Mouse (Mus musculus) cerebellum, adult (tissue): ENCODE results near the gene Id4.
A peak's percentile ranks its signal among the peaks of the same experiment; 100 is the strongest.

Source experiments
- ATAC-seq: cut with Nextera tagmentation; 2 replicates; pipeline ENCODE4 v1.9.2; 2017; ENCODE audit warnings: mild to moderate bottlenecking, moderate library complexity, mixed read lengths; ENCODE audit not compliant: insufficient number of reproducible peaks, low FRiP score, low TSS enrichment

The Id4 gene

GRCm38 (mm10) chr13:48260690-48261278 is at the start of gene Id4:
Gene Id4 (plus strand): TSS chr13:48261228.
- peak; percentile 92 for ATAC-seq

DNA sequence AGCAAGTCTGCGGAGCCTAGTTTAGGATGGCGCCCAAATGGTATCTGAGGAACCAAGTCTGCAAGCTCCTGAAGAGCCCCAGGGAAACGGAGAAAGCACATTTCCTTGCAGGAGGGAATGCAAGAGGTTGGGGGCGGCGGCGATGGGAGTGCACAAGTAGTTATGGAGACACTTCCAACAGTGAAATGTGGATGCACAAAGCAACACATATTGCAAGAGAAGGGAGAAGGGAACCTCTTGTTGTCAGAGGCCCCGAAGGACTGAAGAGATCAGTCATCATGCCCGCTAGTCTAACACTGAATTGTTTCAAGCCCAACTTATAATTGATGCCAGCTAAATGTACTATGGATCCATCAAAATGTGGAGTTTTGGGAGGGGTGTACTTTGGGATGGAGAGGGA is 33.9 kb upstream of the Id4 start:
- no peak for ATAC-seq

DNA sequence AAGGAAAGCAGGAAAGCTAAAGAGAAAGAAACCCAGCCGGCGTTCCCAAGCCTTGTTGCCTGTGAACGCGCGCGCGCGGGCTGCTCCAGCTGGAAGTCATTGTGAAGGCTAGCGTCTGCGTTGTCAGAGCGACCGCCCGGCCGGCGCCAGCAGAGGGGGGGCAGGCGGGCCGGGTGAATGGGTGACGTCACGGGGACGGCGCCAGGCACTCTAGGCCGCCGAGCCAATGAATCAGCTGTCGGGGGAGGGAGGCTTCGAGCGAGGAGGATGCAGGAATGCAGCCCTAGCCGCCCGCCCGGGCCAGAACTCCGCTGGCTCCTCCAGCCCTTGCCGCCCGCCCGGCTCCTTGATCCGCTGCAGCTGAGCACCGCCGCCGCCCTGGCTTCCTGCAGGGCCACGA is 33.3 kb upstream of the Id4 start:
- ATAC-seq: peak; percentile 94

GRCm38 (mm10) chr13:48228114-48228513 is 32.9 kb upstream of the Id4 start:
- no peak for ATAC-seq

- no peak for ATAC-seq
These were observed 30.0 kb upstream of the Id4 start for GRCm38 (mm10) chr13:48230996-48231395.

DNA sequence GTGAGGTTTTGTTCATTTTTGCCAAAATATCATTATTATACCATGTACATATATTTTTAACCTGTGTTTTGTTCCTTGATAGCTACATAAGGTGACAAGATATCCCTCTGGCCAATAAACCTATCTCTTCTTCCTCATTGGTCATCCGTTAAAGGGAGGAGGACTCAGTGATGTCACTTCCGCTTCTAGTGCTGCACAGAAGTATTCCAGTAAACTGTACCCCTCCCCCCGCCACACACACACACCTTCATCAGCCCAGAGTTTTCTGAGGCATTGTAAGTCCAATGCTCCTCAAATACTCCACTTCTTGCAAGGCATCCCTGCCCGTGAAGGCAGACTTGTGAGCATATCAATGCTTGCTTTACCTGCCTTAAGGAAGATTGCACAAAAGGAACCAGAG is 24.6 kb upstream of the Id4 start:
- ATAC-seq: no peak

DNA sequence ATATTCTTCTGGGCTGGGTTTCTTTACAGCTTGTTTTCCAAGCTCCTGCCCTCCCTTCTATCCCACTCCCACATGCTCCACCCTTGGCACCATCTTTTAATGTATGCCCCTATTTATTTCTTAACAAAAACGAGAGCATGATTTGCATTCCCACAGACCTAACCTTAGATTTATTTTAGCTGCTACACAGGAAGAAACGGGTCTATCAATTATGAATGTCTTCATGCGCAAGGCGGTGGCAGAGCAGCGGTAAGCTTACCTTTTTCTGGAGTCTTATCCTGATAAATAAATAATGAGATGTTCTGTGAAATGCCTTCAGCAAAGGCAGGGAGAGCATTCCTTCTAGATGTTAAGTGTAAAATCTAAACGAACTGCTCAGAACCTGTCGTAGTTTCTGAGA is 24.2 kb upstream of the Id4 start:
- ATAC-seq: no peak

DNA sequence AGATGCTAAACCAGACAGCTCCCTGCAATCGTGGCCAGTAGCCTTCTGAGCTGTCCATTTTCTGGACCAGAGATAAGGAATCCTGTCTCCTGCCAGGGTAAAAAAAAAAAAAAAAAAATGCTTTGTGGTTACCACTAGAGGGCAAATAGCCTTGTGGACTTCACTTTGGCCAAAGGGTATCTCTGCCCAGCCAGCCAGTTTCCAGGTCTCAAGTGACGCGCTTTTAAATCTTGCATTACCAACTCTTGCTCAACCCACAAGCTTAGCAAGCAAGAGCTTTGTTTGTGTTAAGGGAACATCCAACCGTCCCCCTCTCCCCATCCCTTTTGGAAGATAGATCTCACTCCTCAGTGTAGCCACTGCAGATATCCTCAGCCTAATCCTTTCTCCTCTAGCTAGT is 23.5 kb upstream of the Id4 start:
- ATAC-seq: no peak

DNA sequence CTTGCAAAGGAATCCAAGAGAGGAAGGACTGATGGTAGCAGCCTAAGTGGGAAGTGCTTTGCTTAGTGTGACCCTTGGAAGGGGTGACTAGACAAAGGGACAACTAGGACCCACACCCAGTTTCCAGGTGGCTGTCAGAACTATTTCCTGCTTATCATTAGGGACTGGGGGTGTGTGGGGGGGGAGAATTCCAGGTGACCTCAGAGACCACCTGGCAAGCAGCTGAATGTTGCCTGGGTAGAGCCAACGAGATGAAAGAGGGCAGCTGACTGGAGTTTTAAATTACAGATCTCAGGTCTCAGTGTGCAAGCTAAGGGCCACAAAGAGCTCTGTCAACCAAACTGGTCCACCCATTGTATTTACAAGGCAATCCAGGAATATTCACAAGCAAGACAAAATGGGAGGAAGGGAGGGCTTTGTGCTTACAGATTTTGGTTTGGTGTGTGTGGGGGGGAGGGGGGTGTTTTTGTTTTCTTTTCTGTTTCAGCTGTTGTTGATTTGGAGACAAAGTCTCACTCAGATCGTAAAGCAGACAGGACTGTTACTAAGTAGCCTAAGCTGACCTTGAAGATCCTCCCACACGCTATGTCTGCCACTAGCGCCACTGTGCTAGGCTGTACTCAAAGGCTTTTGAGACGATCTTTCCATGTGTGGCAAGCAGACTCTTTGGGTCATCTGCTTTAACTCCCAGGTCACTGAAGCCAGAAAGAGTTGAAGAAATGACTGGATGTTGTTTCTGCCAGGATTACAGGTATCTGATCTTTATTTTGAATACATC is 15.6 kb upstream of the Id4 start:
- no peak for ATAC-seq

GRCm38 (mm10) chr13:48252559-48252958 is 8.5 kb upstream of the Id4 start:
- ATAC-seq: no peak

DNA sequence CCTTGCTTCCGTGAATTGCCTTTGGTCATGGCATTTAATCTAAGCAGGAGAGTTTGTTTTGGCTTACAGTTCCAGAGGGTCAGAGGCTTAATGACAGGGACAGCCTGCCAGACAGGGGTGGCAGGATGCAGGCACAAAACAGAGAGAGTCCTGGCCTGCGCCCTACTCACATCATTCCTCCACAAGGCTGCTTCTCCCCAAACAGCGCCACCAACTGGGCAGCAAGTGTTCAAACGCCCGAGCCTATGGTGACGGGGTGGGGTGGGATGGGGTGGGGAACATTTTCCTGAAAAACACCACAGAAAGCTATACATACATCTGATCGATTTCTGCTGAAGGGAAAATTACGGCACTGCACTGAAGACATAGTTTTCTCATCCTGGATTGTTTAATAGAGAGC is 6.0 kb upstream of the Id4 start:
- no peak for ATAC-seq

DNA sequence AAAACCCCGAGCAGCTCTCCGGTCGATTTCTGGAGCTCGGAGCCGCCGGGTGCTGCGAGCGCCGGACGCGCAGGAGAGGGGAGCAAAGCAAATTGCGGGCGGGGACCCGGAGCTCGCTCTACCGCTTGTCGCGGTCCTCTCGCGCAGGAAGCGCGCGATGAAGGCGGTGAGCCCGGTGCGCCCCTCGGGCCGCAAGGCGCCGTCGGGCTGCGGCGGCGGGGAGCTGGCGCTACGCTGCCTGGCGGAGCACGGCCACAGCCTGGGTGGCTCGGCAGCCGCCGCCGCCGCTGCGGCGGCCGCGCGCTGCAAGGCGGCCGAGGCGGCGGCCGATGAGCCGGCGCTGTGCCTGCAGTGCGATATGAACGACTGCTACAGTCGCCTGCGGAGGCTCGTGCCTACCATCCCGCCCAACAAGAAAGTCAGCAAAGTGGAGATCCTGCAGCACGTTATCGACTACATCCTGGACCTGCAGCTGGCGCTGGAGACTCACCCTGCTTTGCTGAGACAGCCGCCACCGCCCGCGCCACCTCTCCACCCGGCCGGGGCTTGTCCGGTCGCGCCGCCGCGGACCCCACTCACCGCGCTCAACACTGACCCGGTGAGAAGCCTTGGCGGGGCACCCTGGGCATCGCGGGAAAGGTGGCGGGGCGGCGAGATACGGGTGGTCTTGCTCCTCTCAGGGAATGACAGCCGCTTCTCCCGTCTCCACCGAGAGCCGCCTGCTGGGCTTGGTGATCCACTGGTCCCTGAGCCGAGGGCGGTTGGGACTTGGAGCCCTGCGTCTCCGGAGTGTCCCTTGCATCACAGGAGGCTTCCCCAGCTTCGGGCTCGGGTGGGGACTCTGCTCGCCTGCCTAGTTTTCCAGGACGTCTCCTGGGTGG is 553 bp downstream of the Id4 start:
- ATAC-seq: peak; percentile 21; the same call in 1 of the 2 replicates

- ATAC-seq: 0 out of 2 replicates have a peak, but pooled peaks have one; percentile 2
These were observed 1.5 kb downstream of the Id4 start for GRCm38 (mm10) chr13:48262451-48262969.

DNA sequence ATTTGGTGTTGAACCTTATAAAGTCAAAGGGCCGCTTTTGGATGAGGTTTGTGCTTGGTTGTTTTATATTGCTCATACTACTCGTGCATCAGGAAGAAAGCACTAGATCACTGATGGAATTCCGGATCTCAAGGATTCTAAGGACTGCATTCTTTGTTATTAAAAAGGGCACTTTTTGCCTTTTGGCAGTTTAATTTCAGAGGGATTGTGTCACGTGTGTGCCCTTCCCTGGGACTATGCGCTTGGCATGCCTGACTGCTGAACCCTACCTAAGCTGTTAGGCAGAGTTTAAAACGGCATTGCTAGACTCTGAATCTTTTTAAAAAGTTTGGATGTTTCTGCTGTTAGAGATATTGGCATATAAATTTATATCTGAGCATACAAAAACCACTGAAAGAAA is 4.0 kb downstream of the Id4 start:
- ATAC-seq: no peak

- ATAC-seq: no peak
These were observed 12.5 kb downstream of the Id4 start for GRCm38 (mm10) chr13:48273451-48274069.

DNA sequence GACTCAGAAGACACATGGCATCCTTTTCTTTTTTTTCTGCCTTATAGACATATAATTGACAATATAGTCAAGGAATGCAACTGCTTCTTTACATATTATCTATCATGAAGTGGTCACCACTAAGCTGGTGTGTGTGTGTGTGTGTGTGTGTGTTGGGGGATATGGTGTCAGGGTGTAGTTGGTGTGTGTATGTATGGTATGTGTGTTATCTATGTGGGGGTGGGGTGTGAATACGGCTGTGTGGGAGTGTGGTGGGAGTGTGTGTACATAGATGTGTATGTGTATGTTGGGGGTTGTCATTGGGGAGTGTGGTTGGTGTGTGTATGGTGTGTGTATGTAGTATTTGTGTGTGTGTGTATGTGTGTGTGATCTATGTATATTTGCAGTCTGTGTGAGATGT is 13.1 kb downstream of the Id4 start:
- ATAC-seq: no peak

DNA sequence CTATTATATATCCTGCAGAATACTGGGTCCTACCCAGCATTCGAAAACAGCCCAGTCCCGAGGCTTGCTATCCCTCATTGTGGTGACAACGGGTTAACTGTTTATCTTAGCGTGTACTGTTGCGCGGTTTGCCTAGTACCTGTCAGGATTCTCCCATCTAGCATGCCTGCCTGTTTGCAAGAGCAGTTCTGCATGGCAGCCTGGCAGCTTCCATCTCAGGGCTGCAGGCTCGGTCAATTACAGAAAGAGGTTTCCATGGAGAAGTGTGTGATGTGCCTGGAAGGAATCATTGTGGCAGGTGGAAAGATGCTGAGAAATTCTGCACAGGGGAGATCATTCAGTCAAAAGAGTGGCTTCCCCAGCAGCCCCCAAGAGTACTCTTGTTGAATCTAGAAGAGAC is 16.0 kb downstream of the Id4 start:
- no peak for ATAC-seq

- no peak for ATAC-seq
These were observed 23.4 kb downstream of the Id4 start for GRCm38 (mm10) chr13:48284426-48284825.

- no peak for ATAC-seq
These were observed 24.1 kb downstream of the Id4 start for GRCm38 (mm10) chr13:48284918-48285693.

DNA sequence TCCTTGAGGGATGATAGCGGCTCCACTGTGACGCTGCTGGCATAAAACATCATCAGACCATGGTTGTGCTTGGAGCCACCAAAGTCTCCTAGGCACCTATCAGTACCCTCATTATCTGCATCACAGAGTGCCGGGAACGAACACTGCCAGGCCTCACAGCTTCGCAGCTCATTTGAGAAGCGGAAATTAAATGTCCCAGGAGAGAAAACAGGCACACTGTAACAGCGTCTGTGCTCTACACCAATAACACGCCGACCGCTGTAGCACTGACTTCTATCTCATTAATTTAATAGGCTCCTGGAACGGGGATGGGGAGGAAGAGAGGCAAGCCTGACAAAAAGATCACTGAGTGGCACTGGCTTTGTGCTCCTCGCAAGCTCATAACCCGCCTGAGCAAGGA is 29.4 kb downstream of the Id4 start:
- ATAC-seq: no peak
